Mouse (Mus musculus) stomach, embryonic 16.5 days (tissue): ENCODE results near the gene Lif. TPM values are rescaled to one million over a fixed set of nuclear protein-coding genes. Genes with fewer than 3 reads are reported as not detected.

Experiments
- ATAC-seq: fragments of 200-750 bp; cut with Nextera tagmentation; 2 replicates; pipeline ENCODE4 v1.8.0; 2017; ENCODE audit warnings: moderate number of reproducible peaks, moderate TSS enrichment; ENCODE audit not compliant: insufficient read depth, low FRiP score
- H3K27ac ChIP-seq: fragments of 300-500 bp; sonication (generic); 2 replicates; pipeline ENCODE4 v1.5.1; 2014; ENCODE audit warnings: low read length
- H3K27me3 ChIP-seq: fragments of 300-500 bp; sonication (generic); 2 replicates; pipeline ENCODE4 v1.6.1; 2014; ENCODE audit warnings: low read length, control low read depth, mixed read lengths; ENCODE audit not compliant: control insufficient read depth, insufficient read depth
- H3K36me3 ChIP-seq: fragments of 300-500 bp; sonication (generic); 2 replicates; pipeline ENCODE4 v1.6.1; 2014; ENCODE audit warnings: low read length; ENCODE audit not compliant: control insufficient read depth, insufficient read depth
- H3K4me1 ChIP-seq: fragments of 300-500 bp; sonication (generic); 2 replicates; pipeline ENCODE4 v1.6.1; 2014; ENCODE audit warnings: low read length, control low read depth, mixed read lengths; ENCODE audit not compliant: control insufficient read depth, insufficient read depth
- H3K4me2 ChIP-seq: fragments of 300-500 bp; sonication (generic); 2 replicates; pipeline ENCODE4 v1.6.1; 2014; ENCODE audit warnings: low read depth, low read length, mixed read lengths
- H3K4me3 ChIP-seq: fragments of 300-500 bp; sonication (generic); replicated peaks from 2 replicates; pipeline ENCODE4 v1.5.1; 2014; ENCODE audit warnings: mild to moderate bottlenecking, low read length
- H3K9ac ChIP-seq: fragments of 300-500 bp; sonication (generic); 2 replicates; pipeline ENCODE4 v1.6.1; 2014; ENCODE audit warnings: low read length
- H3K9me3 ChIP-seq: fragments of 300-500 bp; sonication (generic); replicated peaks from 2 replicates; pipeline ENCODE4 v1.6.1; 2016; ENCODE audit warnings: low read length, control low read depth; ENCODE audit not compliant: control insufficient read depth
- WGBS: fragments of 180-500 bp; shearing (Covaris S2); extraction: QIAGEN DNeasy Blood & Tissue Kit; methylation state at CpG from one replicate; pipeline ENCODE4 v1.1.7; 2014; 5-methylcytosine and 5-hydroxymethylcytosine counted together
- polyA plus RNA-seq: library from polyadenylated mRNA; unstranded; fragments of >200 nt; fragmentation: Nextera tagmentation; extraction: Ambion mirVana; gene quantifications from 2 replicates; pipeline ENCODE4 v1.2.1, GENCODE M21; 2015

Gene Lif
- polyA plus RNA-seq, 1 experiment from 2014 or later: 1.1 TPM

GRCm38 (mm10) chr11:4236546-4237067, 20.8 kb upstream of the Lif start:
- ATAC-seq: no peak
- no peaks in the 10 kb centered on the region for H3K36me3 ChIP-seq
- WGBS: 85% methylated on average over 21 of the region's 21 CpGs
- H3K4me3 ChIP-seq: no peak overlapping the region
- H3K4me2 ChIP-seq: no peak overlapping the region
- 0 out of 2 replicates have a peak, but pooled peaks cover 3% of the 10 kb centered on the region for H3K9me3 ChIP-seq
- no peaks in the 10 kb centered on the region for H3K27me3 ChIP-seq
- no peak overlapping the region for H3K9ac ChIP-seq
- H3K4me1 ChIP-seq: no peaks in the 10 kb centered on the region
- H3K27ac ChIP-seq: no peak overlapping the region

- H3K4me3 ChIP-seq: no peak overlapping the region
- no peaks in the 10 kb centered on the region for H3K36me3 ChIP-seq
- no peaks in the 10 kb centered on the region for H3K4me1 ChIP-seq
- 68% methylated on average over 18 of the region's 18 CpGs for WGBS
- ATAC-seq: peak; percentile 37; the same call in 1 of the 2 replicates
- no peak overlapping the region for H3K9ac ChIP-seq
- H3K9me3 ChIP-seq: 0 out of 2 replicates have a peak, but pooled peaks cover 3% of the 10 kb centered on the region
- no peak overlapping the region for H3K27ac ChIP-seq
- H3K27me3 ChIP-seq: no peaks in the 10 kb centered on the region
- H3K4me2 ChIP-seq: no peak overlapping the region
Observed at GRCm38 (mm10) chr11:4237389-4237912, 19.9 kb upstream of the Lif start.

- 84% methylated on average over 6 of the region's 6 CpGs for WGBS
Observed at GRCm38 (mm10) chr11:4238167-4238566, 19.2 kb upstream of the Lif start.

GRCm38 (mm10) chr11:4239691-4240090, 17.7 kb upstream of the Lif start:
- H3K9ac ChIP-seq: no peak overlapping the region
- H3K4me1 ChIP-seq: no peaks in the 10 kb centered on the region
- H3K27ac ChIP-seq: no peak overlapping the region
- ATAC-seq: no peak
- 90% methylated on average over 23 of the region's 23 CpGs for WGBS
- H3K9me3 ChIP-seq: 0 out of 2 replicates have a peak, but pooled peaks cover 3% of the 10 kb centered on the region
- H3K27me3 ChIP-seq: no peaks in the 10 kb centered on the region
- no peaks in the 10 kb centered on the region for H3K36me3 ChIP-seq
- no peak overlapping the region for H3K4me3 ChIP-seq
- no peak overlapping the region for H3K4me2 ChIP-seq

More at GRCm38 (mm10) chr11:4238167-4238566, 19.2 kb upstream of the Lif start:
- Histone ChIP-seq H3K4me2 (no peak overlapping the region), H3K27ac (no peak overlapping the region), H3K27me3 (no peaks in the 10 kb centered on the region), H3K4me3 (no peak overlapping the region), H3K36me3 (no peaks in the 10 kb centered on the region), H3K9me3 (0 out of 2 replicates have a peak, but pooled peaks cover 3% of the 10 kb centered on the region), H3K4me1 (no peaks in the 10 kb centered on the region), H3K9ac (no peak overlapping the region)
- no peak for ATAC-seq

GRCm38 (mm10) chr11:4240151-4240550, 17.2 kb upstream of the Lif start:
- Histone ChIP-seq H3K9me3 (0 out of 2 replicates have a peak, but pooled peaks cover 3% of the 10 kb centered on the region), H3K27ac (no peak overlapping the region), H3K27me3 (no peaks in the 10 kb centered on the region), H3K4me2 (no peak overlapping the region), H3K4me1 (no peaks in the 10 kb centered on the region), H3K9ac (no peak overlapping the region), H3K4me3 (no peak overlapping the region), H3K36me3 (no peaks in the 10 kb centered on the region)
- 67% methylated on average over 7 of the region's 7 CpGs for WGBS
- ATAC-seq: no peak

GRCm38 (mm10) chr11:4241180-4241579, 16.2 kb upstream of the Lif start:
- no peaks in the 10 kb centered on the region for H3K4me1 ChIP-seq
- H3K27me3 ChIP-seq: no peaks in the 10 kb centered on the region
- no peak for ATAC-seq
- no peak overlapping the region for H3K27ac ChIP-seq
- H3K4me2 ChIP-seq: no peak overlapping the region
- WGBS: 66% methylated on average over 4 of the region's 4 CpGs
- H3K9ac ChIP-seq: no peak overlapping the region
- H3K9me3 ChIP-seq: 0 out of 2 replicates have a peak, but pooled peaks cover 3% of the 10 kb centered on the region
- no peaks in the 10 kb centered on the region for H3K36me3 ChIP-seq
- H3K4me3 ChIP-seq: no peak overlapping the region

GRCm38 (mm10) chr11:4246126-4246525, 11.2 kb upstream of the Lif start:
- Histone ChIP-seq H3K9me3 (no peaks in the 10 kb centered on the region), H3K27me3 (no peaks in the 10 kb centered on the region), H3K9ac (no peak overlapping the region), H3K4me3 (no peak overlapping the region), H3K36me3 (no peaks in the 10 kb centered on the region), H3K27ac (no peak overlapping the region), H3K4me1 (no peaks in the 10 kb centered on the region), H3K4me2 (no peak overlapping the region)
- 44% methylated on average over 6 of the region's 6 CpGs for WGBS
- no peak for ATAC-seq

- WGBS: 58% methylated on average over 4 of the region's 4 CpGs
- H3K27ac ChIP-seq: no peak overlapping the region
Observed at GRCm38 (mm10) chr11:4246623-4247022, 10.7 kb upstream of the Lif start.

GRCm38 (mm10) chr11:4247201-4247959, 10.0 kb upstream of the Lif start:
- 71% methylated on average over 14 of the region's 14 CpGs for WGBS
- H3K4me2 ChIP-seq: no peak overlapping the region
- no peak for ATAC-seq

More at GRCm38 (mm10) chr11:4246623-4247022, 10.7 kb upstream of the Lif start:
- Histone ChIP-seq H3K4me2 (no peak overlapping the region), H3K27me3 (no peaks in the 10 kb centered on the region), H3K4me1 (no peaks in the 10 kb centered on the region), H3K9me3 (no peaks in the 10 kb centered on the region), H3K4me3 (no peak overlapping the region), H3K9ac (no peak overlapping the region), H3K36me3 (no peaks in the 10 kb centered on the region)
- ATAC-seq: no peak

More at GRCm38 (mm10) chr11:4247201-4247959, 10.0 kb upstream of the Lif start:
- Histone ChIP-seq H3K27me3 (no peaks in the 10 kb centered on the region), H3K4me1 (no peaks in the 10 kb centered on the region), H3K36me3 (no peaks in the 10 kb centered on the region), H3K9me3 (no peaks in the 10 kb centered on the region), H3K4me3 (no peak overlapping the region), H3K27ac (no peak overlapping the region), H3K9ac (no peak overlapping the region)
